Mouse (Mus musculus) urinary bladder, postnatal 36 days (tissue): ENCODE results near the gene Ilk.
"Not testable (repeated sequence)": the region's sequence is repeated elsewhere in the genome, so short reads cannot be mapped to it uniquely, and the experiment has no call there.

Source experiments
- DNase-seq, 2 experiments: peaks; one replicate each; pipeline ENCODE4 v3.0.0; 2022; ENCODE audit warnings: low spot score in 2 of 2, mixed read lengths in 1 of 2

Ilk gene

GRCm38 (mm10) chr7:105743246-105743925 is 7.0 kb downstream of the Ilk start:
- not testable (repeated sequence) for DNase-seq

GRCm38 (mm10) chr7:105743926-105744590 is 7.7 kb downstream of the Ilk start, which contains the start of gene Taf10:
Taf10 (minus strand) TSS chr7:105744361.
- peak; percentile 72 to 85 for DNase-seq

GRCm38 (mm10) chr7:105747776-105748175 is 11.4 kb downstream of the Ilk start:
- no peak for DNase-seq

GRCm38 (mm10) chr7:105751491-105752433 is 15.4 kb downstream of the Ilk start, which contains the start of gene Tpp1:
Tpp1 (minus strand) TSS chr7:105752235.
- DNase-seq, result peak; percentile 89 to 91

DNA sequence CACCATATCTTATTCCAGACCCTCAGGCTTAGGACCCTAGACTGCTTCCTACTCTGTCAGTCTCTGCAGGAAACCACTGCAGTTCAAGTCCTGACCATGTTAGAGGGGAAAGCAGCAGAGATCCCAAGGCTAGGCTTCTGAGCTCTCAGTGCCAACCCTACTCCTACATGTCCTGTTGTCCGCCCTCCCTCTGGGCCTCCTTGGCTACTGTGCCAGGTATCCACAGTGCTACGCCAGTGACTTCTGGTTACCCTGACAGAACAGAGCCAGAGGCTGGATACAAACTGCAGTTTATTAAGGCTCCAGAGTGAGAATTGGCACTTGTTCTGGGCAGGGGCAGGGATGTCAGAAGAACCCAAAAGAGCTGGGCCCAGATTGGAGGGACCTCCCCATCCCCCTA is 16.3 kb downstream of the Ilk start:
- no peak for DNase-seq

GRCm38 (mm10) chr7:105753281-105753680 is 16.9 kb downstream of the Ilk start:
- no peak for DNase-seq

DNA sequence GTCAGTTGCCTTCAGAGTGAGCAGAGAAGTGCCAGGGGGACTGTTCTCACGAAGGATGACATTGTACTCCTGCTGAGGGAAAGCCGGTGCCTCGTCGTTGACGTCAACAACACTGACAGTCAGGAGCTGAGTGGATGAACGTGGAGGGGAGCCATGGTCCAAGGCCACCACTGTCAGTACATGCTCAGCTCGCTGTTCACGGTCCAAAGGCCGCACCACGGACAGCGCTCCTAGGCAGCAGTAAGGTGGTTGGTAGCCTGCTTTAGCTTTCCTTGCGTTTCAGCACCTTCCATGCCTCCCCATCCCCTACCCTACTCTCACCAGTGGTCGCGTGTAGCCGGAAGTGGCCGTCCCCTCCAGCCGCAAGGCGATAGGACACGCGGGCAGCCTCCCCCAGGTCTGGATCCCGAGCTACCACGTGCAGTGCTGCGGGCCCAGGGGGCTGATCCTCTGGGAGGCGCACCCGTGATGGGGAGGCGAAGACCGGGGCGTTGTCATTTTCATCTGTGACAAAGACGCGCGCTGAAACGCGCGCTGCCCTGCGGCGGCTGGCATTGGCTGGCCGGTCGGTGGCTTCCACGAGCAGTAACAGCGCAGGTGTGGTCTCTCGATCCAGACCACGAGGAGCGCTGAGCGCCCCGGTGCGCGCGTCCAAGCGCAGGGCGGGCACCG is 25.6 kb downstream of the Ilk start:
- no peak for DNase-seq

GRCm38 (mm10) chr7:105762517-105763270 is 26.3 kb downstream of the Ilk start:
- no peak for DNase-seq

GRCm38 (mm10) chr7:105764331-105764730 is 27.9 kb downstream of the Ilk start:
- DNase-seq, result no peak

DNA sequence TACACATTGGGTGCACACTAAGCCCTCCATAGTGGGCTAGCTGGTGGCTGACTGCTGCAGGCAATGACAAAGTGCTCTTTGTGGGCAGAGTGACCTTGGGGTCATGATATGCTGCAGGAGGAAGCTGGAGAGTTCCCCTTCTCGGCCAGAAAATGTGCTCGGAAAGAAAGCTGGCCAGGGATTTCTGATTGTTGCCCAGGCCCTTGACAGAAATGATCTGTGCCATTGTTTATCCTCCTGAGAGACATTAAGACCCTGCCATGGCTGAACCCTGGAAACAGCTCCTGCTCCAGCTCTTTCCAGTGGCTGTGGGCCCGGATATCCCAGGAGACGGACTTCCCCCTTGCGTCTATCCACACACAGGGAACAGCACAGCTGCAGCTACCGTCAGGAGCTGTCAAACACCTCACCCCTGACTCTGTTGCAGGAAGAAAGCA is 31.4 kb downstream of the Ilk start:
- DNase-seq, result no peak

GRCm38 (mm10) chr7:105769959-105770358 is 33.6 kb downstream of the Ilk start:
- peak in 1 of 2 experiments; percentile 41 for DNase-seq

DNA sequence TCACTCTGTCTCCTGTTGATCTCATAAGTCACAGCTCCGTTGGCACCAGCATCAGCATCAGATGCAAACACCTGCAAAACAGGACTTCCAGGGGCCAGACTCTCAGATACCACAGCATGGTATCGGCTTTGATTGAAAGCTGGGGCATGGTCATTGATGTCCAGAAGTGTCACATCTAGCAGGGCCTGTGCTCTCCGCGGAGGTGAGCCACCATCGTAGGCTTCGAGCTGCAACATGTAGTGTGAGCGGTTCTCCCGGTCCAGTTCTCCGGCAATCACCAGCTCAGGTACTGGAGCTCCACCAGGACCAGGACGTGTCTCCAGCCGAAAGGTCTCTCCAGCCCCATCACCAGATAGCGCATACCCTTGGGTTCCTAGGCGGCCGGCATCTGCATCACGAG is 35.9 kb downstream of the Ilk start:
- no peak for DNase-seq

- DNase-seq, result no peak
These were observed 36.6 kb downstream of the Ilk start for GRCm38 (mm10) chr7:105773041-105773440.

DNA sequence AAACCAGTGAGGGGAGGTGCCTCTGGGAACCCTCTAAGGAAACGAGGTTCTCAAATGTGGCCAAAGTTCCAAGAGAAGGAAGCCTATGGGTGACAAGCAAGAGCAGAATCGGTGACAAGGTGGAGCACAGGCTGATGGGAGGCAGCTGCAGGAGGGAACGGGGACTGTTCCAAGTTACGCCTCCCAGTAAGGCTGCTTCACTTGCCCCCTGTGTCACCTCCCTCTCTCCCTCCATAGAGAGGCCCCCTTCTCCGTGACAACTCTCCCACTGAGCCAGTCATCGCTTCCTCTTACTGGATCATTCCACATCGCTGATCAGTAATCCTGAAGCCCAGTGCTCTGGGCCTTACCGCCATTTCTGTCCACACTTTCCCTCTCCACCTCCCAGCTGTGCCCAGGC is 38.3 kb downstream of the Ilk start:
- DNase-seq, result no peak

GRCm38 (mm10) chr7:105776026-105776425 is 39.6 kb downstream of the Ilk start:
- DNase-seq, result no peak

DNA sequence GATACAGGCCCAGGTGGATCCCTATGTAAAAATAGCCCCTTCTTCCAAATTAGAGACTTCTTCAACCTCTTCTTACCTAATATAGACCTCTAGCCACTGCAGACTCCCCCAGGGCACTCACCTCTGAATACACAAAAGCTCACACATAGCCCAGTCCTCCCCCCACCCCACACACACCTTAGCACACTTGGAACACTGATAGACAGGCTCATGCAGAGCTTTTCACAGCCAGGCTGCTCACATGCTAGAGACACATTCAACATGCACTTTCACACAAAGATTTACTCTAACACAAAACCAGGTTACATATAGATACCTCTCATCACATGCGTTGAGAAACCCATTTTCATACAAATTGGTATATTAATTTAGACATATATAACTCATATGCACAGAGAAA is 40.9 kb downstream of the Ilk start:
- no peak for DNase-seq

DNA sequence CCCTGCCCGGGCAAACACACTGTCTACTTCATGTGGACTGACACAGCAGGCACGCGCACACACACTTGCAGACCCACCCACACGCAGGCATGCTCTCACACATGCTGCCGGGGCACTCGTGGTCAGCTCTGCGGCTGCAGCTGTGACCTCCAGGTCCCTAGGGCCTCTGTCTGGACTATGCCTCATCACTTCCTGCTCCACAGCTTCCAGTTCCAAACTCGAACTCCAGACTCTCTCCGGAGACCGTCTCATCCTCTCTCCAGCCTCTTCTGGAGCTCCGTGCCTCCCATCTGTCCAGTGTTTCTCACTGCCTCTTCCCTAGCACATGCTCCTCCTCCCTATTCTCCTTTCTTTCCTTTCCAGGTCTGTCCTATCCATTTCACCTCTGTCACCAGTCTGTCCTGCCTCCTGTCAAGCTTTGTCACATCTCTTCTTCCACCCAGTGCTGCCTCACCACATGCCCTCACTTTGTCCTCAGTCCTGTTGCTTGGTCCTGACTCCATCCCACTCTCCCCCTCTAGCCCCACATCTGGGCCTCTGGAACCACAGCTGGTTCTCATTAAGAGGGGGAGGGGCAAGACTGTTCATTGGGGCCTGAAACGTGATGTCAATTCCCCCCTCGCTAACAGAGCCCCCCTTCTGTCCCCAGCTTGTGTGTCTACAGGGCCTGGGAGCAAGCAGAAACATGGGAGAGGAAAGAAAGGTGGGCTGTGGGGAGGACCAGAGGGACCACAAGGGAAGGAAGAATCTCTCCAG is 41.6 kb downstream of the Ilk start:
- peak in 1 of 2 experiments; percentile 35 for DNase-seq

DNA sequence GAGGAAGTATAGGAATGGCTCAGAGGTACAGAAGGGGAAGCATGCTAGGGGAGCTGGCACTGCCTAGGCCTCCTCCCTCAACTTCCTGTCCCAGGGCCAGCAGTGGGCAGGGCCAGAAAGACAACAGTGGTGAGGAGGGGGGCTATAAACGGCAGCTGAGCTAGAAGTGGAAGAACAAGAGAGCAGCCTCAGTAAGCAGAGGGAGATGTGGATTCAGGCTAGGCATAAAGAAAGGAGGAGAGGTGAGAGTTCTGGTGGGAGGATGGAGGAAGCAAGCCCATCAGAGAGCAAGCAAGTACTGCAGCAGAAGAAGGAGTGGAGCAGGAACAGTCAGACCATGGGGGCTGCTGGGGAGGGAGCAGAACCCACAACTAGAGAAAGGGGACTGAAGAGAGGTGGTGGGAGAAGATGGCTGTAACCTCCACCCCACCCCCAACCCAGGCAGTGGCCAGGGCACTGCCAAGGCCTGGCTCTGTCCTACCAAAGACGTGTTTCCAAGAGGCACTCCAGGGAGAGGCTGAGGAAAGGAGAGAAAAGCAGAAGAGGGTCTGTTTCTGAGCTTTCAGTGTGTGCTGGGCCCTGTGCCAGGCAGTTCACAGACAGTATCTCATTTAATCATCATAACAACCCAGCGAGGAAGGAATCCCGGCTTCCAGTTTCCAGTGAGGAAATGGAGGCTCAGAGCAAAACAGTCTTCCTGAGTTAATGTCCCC is 42.3 kb downstream of the Ilk start:
- DNase-seq, result peak in 1 of 2 experiments; percentile 32

DNA sequence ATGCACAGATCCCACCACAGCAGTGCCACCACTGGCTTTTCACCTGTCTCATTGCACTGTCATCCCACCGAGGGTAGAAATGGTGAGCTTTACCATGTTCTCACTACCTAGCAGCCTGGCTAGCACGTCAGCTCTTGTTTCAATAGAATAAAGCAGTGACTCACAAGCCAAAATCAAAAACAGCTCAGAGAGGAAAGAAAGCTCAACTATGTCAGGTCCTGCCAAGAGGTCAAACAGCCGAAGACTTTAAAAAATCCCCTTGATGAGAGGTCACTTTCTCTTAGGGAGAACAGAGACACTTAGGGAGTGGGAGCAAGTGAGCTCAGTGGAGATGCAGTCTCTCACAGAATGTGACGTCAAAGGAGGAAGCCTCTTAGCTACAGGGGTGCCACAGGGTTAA is 47.5 kb downstream of the Ilk start:
- DNase-seq, result no peak
